Mouse (Mus musculus) mouse embryonic stem cell (cell line): ENCODE results near the gene Apobec2.
"Not testable (repeated sequence)": the region's sequence is repeated elsewhere in the genome, so short reads cannot be mapped to it uniquely, and the experiment has no call there.

Experiments
- in situ Hi-C, 2 experiments: fragments of 300-500 bp; cut with MboI; formaldehyde crosslinking; loops; 1 replicate in 1 of 2; 3 replicates in 1 of 2; pipeline ENCODE4 v1.14.3; 2019 to 2020; ENCODE audit warnings: low sequenced_read_pairs in 2 of 2, low pct_unique_long_range_greater_than_20kb in 1 of 2, mixed read lengths in 1 of 2; ENCODE audit not compliant: unreplicated experiment in 1 of 2

The Apobec2 gene

DNA sequence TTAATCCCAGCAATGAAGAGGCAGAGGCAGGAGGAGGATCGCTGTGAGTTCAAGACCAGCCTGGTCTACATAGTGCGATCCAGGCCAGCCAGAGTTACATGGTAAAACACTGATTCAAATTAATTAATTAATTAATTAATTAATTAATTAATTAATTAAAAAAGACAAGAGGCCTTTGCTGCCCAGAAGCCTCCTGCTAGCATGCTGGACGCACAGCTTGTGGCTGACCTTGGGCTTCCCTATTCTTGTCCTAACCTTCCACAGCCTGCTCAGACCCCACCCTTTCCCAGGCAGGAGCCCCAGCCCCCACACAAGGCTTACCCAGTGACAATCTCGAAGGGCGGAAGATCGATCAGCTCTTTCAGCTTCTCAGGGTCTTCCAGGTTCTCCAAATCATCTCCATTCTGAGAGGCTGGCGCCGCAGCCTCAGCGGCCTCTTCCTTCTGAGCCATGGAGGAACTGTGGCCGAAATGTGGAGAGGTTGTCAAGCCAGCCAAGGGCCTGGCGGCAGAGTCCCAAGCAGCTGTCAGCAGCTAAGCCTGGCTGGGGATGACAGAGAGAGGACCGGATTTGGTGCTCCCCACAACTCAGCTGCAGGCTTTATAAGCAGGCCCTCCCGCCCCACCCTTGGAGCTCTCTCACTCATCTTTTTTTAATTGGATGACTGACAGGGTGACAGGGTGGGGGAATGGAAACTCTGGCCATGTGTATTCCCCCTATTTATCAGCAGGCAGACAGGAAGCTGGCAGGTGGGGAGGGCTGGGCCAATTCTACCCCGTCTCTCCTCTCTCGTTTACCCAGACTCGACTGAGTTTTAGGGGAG, at the start of gene Apobec2:
Gene Apobec2 (minus strand): TSS at position 773 of the 823 bp plus-strand sequence.
- in situ Hi-C loops: no loop called here

- in situ Hi-C loops: no loop called here
Observed at GRCm38 (mm10) chr17:48479952-48480351, 47.2 kb upstream of the Apobec2 start.

DNA sequence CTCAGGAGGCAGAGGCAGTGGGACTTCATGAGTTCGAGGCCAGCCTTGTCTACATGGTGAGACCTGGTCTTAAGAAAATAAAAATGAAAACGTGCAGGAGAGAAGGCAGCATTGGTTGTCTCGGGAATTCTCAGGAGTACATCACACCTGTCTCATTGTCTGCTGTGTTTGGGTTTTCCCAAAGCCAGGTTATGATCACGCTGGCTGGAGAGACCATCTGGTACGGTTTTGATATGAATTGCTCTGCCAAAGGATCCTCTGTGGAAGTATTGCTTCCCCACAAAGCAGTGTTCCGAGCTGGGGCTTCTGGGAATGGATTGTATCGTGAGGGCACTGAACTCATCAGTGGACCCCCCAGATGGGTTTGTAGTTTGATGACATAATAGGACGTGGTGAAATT, 42.7 kb upstream of the Apobec2 start:
- in situ Hi-C loops: no loop called here

DNA sequence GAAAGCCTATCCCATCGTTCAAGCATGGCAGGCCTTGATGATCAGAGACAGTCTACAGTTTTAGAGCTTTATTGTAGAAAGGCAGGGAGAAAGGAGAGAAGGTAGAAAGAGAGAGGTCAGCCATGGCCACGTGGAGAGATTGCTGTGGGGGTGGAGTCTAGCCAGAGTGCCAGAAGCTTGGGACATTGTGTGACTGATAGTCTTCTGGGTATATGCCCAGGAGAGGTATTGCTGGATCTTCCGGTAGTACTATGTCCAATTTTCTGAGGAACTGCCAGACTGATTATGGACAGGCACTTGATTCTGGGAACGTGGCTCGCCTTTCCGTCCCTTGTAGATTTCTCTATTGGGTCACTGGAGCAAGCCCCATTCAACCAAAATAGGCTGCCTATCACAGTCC, 41.6 kb upstream of the Apobec2 start:
- in situ Hi-C loops: not testable (repeated sequence)

DNA sequence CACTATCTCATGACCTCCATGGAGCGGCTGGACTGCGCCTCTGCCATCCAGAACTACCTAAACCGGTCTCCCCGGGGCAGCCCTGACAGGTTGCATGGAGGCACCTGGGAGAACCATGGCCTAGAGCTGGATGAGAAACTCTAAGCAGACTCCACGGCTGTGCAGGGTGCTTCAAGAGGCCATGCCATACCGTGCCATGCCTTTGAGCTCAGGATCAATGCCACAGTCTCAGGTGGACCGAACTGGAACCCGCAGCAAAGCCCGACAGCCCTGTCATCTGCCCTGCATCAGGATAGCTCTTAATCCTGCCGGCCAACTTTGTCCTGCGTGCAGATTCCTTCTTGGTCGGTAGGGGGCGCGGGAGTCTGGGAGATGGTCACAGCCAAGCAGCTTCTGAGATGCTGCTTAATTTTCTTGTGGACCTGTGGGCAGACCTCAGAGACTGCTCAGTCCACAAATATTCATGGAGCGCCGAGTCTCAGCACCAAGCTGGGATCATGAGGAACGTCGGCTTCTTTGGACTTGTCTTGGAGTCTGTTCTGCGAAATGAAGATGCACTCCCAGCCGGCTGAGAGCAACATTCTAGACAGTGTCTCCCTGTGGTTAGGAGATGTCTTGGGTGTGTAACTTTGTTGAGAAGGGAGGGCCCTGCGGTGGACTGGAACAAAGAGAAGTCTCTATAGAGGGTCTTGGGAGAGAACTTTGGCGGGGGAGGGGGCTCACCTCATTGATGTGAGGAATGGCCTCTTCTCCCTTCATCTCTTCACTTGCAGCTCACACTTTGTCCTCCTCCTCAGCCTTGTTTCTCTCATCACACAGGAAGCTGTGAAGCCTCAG, 34.9 kb upstream of the Apobec2 start:
- in situ Hi-C loops: no loop called here

GRCm38 (mm10) chr17:48466769-48467394, 34.2 kb upstream of the Apobec2 start:
- in situ Hi-C loops: no loop called here

DNA sequence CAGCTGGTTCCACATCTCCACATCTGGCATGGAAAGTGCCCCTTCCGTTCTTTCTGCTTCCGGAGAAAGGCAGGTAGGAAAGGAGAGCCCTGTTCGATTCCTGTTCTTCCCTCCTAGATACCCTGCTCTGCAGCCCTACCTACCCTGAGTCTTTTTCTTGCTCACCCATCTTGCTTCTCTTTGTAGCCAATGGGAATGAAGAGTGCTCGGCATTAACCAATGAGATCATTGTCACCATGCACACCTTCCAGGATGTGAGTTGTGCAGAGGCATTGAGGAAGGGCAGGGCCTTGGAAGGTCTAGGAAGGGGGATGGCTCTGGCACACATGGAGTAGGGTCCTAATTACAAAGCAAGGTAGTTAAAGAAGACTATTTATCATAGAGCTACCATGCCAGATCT, 30.7 kb upstream of the Apobec2 start:
- in situ Hi-C loops: no loop called here

DNA sequence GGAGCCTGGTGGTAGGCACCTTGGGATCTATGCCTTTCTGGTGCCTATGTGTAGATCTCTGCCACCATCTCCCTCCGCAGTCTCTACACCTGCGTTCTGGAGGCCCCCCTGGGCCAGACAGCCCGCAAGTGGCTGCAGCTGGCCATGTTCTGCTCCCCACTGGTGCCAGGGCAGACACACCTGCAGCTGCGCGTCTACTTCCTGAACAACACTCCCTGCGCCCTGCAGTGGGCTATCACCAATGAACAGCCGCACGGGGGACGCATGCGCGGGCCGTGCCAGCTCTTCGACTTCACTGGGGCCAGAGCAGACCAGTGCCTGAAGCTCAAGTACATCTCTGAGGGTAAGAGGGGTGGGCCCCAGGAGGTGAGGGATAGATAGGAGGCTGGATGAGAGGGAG, 29.4 kb upstream of the Apobec2 start:
- in situ Hi-C loops: no loop called here

DNA sequence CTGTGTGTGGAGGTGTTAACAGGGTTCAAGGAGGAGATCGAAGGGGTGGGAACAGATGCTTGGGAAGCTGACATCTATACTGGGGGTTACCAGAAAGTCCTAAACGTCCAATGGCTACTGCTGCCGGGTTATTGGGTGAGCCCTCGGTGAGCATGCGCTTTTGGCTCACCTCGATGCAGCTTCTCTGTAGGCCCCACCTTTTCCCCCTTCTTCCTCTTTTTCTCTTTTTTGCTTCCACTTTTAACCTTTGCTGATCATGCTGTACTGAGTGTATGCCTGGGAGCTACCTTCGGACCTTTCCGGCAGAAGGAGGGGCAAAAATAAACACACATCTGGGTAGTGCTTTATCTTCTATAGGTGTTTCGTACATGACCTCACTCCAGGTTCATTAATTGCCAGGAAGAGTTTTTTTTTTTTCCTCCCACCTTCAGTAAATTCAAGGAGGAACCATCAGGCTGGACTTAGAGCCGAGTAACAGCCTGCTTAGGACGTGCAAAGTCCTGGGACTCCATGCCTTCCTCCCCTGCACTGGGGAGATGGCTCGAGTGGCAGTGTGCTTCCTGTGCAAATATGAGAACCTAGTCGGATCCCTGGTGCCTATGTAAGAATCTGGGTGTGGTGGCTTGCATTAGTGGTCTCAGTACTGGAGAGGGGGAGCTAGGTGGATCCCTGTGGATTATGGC, 25.4 kb upstream of the Apobec2 start:
- in situ Hi-C loops: no loop called here

- in situ Hi-C loops: no loop called here
Observed at GRCm38 (mm10) chr17:48455955-48456354, 23.2 kb upstream of the Apobec2 start.

- in situ Hi-C loops: no loop called here
Observed at GRCm38 (mm10) chr17:48454688-48455087, 22.0 kb upstream of the Apobec2 start, which contains the start of gene Unc5cl. Gene Unc5cl, plus strand, starts transcription at chr17:48454901.

DNA sequence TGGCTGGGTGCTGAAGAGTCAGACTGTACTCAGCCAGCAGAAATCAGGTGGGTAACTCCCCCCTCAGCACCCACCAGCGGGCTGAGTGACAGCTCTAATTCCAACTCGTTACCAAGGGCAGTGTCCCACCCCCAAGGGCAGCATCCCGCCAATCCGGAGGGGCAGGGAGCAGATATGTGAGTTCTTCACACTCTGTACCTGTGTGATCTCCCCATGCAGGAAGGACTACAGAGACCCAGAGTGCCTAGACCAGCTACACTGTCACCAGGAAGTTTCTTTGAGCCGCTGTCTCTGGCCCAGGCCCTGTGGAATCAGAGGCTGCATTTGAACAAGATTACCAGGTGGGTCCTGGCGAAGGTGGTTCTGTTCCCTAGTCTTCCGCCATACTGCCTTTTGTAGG, 21.5 kb upstream of the Apobec2 start:
- in situ Hi-C loops: no loop called here

DNA sequence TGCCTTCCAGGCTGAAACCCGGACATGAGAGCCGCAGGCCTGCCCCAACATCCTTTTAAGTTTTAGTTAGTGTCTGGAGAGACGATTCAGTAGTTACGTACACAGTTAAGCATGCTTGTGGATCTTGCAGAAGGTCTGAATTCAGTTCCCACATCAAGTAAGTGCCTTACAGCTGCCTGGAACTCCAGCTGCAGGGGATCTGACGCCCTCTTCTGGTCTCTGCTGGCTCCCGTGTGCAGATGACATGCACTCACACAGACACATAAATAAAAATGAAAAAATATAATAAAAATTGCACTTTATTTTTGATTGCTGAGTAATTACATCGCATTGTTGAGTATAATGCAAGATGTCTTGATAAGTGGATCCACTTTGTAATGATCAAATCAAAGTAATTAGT, 20.8 kb upstream of the Apobec2 start:
- in situ Hi-C loops: no loop called here

- in situ Hi-C loops: no loop called here
Observed at GRCm38 (mm10) chr17:48451753-48452444, 19.2 kb upstream of the Apobec2 start.

- in situ Hi-C loops: no loop called here
Observed at GRCm38 (mm10) chr17:48451353-48451675, 18.6 kb upstream of the Apobec2 start, which contains the start of gene Tspo2. Gene Tspo2, minus strand, starts transcription at chr17:48451522.

DNA sequence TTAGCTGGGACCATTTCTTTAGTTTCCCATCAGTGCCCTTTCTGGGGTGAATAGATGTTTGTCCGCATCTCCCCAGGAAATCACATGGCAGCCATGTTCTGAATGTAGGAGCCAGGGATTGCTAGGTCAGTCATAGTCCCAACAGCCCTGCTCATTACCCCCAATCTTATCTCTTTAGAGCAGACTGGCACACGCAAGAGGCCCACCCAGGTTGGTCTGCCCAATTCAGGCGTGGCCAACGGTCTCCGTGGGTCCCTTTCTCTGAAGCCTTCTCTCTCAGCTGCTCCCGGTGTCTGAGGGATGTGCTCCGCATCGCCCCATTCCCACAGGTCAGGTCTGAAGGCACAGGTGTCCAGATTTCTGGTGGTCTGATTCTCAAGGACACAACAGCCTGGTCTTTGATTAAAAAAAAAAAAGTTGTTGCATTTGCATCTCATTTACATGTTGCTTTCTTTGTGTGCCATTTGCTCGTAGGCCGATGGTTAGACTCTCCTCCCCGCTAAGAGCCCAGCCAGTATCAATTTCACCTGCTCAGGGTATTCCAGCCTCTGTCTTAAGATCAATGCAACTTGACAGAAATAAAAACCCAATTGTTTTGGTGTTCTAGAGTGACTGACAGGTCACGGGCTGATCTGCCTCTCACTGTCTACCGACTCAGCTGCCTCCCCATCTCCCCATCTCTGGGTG, 18.1 kb upstream of the Apobec2 start:
- in situ Hi-C loops: no loop called here

DNA sequence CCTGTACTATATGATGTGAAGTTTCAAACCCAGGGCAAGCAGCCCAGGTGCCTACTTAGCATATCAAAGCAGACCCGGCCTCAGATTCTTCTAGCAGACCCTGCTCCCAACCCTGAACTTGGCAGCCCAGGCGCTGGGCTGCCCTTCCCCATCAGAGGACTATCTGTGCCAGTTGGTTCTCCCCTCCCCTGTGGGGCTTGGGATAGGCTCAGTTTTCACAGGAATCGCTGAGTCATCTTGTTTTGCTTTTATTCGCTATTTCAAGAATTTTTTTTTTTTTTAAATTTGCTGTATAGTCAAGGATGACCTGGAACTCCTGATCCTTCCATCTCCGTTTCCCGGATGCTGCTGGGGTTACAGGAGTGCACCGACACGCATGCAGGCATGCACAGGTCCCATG, 14.9 kb upstream of the Apobec2 start:
- in situ Hi-C loops: no loop called here
